Mouse (Mus musculus): ENCODE results near the gene Mfsd6. TPM values are rescaled to one million over a fixed set of nuclear protein-coding genes. Genes with fewer than 3 reads are reported as not detected.
A peak's percentile ranks its signal among the peaks of the same experiment; 100 is the strongest.
"Not testable (repeated sequence)": the region's sequence is repeated elsewhere in the genome, so short reads cannot be mapped to it uniquely, and the experiment has no call there.

Gene Mfsd6
- total RNA-seq, 1 experiment from 2014 or later: 16.4 TPM

DNA sequence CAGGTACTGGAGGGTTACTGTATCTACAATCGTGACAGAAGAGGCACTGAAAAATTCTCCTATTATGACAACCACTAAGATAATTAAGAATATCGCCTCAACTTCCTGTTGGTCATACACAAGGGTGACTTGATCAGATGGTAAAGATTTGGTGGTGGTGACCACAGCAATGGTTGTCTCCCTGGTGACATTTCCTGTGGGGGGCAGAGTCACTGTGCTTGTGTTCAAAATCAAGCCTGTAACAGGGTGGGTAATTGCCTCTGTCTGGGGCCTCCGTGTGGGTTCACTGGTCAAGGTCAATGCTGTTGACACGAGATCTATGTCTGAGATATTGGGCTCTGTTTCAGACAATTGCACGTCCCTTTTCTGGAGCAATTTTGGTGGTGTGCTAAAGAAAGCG lies 18.5 kb downstream of the Mfsd6 start:
- DNase-seq: no peak

DNA sequence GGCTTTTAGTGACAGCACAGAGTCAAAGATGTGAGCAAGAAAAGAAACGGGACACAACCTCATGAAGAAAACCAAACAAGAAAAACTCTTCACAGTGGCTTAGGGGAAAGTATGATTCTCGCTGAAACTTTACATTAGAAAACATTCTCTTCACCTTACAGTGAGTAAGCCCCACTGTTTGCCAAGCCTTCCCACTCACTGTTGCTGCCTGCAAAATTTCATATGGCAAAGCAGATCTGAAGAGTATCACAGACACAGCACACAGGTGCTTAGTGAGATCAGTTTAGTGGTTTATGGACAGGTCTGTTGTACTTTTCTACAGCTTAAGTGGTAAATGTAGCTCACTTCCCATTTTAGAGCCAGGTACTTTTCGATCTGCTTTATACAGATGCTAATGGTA lies 20.2 kb downstream of the Mfsd6 start:
- DNase-seq: no peak

DNA sequence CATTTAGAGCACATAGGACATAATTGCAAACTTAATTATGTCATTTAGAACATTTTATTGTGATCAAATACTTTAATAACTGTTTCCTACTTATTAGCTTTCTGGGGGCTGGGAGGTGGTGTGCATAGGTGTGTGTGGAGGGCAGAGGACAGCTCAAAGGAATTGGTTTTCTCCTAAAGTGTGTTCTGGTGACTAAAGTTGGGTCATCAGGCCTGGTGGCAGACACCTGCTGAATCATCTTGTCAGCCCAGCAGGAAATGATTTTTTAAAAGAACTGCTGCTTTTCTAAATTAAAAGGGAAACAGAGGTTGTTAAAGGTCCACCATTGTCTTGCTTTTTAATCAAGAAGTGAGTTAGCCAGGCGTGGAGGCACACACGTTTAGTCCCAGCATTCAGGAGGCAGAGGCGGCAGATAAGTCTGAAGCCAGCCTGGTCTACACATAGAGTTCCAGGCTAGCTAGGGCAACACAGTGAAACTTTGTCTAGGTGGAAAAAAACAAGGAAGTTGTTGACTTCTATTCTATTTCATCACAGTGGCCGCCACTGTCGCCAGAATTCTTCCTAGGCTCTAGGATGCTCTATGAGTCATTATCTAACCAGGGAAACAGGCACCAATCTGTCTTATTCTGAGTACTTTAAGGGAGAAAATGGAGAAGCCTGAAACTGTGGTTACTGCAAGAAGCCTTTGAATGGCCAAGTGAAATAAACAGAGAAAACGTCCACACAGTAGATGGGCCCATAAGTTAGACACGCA lies 24.3 kb downstream of the Mfsd6 start:
- peak; percentile 12 for DNase-seq

DNA sequence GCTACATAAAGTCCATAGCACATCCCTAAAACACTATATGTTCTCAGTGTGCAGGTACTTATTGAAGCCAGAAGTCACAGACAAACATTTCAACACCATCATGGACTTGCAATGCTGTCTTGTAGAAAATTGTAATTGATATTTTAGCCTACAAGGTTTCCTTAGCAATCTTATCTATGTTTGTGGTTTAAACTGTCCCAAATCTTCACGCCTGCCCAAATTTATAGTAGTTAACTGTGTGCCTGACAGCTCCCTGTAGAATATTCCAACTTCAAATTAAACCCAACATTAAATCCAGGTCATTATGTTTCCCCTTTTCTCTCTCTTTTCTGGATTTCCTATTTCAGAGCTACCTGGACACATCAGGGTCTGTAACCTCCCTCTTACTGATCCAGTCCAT lies 25.3 kb downstream of the Mfsd6 start:
- no peak for DNase-seq

DNA sequence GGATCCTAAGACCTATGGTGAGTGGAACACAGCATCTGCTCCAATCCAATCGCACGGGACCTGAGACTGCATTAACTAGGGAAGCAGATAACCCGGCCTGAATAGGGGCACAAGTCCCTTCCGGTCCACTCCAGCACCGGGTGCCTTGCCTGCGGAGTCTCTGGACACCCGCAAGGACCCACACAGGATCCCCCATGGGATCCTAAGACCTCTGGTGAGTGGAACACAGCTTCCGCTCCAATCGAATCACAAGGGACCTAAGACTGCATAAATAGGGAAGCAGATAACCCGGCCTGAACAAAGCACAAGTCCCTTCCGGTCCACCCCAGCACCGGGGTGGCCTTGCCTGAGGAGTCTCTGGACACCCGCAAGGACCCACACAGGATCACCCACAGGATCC lies 32.8 kb downstream of the Mfsd6 start:
- not testable (repeated sequence) for DNase-seq

DNA sequence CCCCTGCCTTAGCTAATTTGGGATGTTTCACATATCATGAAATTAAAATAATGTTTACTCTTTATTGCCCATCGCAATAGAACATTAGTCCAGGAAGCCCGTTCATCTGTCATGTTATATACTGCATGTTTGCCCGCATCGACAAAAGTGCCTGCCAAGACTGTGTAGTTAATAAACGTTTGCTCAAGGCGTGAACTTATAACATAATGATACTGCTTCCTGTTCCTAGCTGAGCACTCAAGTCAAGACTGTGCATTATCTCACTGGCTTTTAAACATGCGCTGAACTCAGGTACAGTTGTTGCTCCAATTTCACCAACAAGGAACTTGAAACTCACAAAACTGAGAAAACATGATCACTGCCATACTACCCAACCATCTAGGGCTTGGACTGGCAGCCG lies 39.6 kb downstream of the Mfsd6 start:
- no peak for DNase-seq

DNA sequence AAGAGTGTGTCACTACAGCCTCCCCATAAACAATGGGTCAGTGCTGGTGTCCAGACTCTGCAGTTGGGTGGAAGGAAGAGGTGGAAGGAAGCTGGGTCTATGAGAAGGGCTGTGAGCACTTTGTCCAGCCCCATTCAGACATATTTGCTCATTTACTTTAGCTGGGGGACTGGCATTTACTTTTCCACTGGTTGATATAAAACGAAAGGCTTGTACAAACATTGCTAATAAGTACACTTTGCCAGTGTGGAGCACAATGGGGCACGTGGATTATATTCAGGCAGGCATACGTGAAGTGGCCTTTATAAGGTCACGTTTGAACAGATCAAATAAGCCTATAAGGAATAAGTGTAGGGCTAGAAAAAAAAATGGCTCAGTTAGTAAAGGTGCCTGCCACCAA lies 43.7 kb downstream of the Mfsd6 start:
- no peak for DNase-seq

DNA sequence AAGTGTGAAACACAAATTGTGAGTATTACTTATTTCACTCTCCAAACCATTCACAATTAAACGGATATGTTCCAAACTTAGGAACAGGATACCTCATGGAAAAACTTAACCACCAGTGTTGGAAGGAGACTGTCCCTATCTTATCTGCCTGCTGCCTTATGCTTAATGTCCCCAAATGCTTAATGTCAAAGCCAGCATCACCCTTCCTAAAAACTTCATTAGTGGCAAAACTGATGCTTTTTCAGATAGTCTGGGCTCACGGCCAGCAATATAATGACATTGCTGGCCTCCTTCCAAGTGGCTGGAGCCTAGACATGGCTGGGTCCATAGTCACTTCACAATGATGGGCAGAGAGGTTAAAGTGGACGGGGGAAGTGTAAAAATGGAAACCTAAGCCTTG lies 50.6 kb downstream of the Mfsd6 start:
- DNase-seq: peak; percentile 63

DNA sequence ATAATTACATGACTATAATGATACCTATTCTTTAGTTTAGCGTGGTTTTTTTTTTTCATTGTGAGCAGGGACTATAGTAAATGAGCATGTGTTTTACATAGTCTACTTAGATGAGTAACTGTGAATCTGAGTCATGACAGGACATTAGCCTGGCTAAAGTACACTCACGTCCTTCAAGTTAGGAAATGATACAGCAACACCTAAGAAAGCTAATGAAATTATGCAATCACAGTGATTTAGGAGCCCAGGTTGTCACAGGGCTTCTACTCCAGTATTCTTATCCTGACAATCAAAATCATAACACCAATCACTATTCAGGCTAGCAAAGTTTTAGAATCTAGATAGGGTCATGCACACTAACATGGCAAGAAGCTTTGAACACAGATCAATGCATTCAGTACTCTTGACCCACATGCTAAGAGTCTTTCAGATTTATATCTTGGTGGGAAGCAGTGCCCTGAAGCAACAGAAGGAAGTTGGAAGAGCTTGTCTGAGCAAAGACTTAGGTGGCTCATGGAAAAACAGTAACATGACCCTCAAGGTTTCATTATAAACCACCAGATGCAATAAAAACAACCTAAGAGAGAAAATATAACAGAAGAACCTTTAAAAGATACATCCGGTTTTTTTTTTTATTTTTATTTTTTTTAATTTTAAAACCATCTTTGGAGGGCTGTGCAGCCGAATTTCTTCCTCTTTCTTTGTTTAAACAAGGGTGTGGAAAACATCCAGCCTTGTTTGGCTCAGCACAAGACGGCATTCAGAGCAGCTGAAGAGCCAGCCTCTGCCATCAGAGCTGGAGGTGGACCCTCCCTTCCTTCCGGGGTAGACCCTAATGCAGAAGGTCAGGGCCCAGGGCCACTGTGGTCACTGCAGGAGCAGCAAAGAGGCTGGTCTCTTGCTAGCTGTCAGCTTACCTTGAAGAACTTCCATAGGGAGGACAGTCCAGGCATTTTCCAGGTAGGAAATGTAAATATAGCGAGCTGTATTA lies 51.4 kb downstream of the Mfsd6 start:
- no peak for DNase-seq

DNA sequence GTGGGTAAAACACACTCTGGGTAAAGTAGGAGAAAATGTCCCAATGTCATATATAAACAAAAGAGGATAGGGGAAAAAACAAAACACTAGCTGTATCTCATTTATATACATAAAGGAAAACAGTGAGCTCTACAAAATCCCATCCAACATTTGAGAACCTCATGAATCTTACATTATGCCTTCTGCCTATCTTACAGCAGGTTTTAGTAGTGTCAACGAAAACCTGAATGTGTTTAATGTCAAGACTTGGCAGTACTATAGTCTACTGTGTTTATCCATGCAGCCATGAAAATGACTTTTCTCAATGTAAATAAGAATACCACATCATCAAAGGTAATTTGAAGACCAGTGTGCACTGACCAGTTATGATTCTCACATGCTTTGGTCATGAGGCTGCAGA lies 57.3 kb downstream of the Mfsd6 start:
- DNase-seq: no peak

DNA sequence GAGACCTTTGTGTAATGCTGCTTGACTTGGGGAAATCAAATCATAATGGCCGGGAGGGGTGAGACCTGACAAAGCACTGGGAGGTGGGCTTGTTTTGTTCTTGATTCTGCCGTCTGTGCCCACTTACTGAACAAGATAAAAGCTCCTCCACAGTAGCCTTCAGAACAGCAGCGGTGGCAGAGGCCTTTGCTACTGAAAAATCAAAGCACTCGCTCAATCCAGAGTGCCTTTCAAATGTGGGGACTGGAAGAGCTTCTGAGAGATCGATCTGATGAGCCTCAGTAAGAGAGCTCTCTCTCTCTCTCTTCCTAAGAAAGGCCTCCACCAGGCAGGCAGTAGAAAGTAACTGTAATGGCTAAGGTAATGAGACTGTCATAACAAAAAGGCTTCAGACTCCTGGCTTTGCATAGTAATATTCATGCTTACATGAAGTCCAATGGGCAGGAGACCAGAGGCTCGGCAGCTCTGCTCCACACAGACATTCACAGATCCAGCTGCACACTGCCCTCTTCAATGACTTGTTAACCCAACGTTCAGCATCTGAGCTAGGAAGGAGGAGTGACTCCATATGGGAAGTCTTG lies 58.4 kb downstream of the Mfsd6 start:
- DNase-seq: no peak

DNA sequence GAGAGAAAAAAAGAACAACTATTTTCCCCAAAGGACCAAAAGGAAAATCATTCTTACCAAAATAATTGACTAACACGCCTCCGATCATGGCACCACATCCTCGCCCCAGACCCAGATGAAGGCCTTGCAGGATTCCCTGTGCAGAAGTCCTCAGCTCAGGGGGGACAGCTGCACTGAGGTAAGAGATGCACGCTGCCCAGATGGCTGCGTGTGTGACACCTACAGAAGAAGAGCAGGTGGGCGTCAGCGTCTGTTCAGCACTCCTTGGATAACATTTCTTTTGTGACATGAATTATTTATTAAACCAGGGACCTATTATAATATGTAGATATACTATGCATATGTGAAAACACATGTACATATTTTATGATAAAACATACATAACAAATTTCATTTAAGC lies 64.0 kb downstream of the Mfsd6 start:
- DNase-seq: no peak

DNA sequence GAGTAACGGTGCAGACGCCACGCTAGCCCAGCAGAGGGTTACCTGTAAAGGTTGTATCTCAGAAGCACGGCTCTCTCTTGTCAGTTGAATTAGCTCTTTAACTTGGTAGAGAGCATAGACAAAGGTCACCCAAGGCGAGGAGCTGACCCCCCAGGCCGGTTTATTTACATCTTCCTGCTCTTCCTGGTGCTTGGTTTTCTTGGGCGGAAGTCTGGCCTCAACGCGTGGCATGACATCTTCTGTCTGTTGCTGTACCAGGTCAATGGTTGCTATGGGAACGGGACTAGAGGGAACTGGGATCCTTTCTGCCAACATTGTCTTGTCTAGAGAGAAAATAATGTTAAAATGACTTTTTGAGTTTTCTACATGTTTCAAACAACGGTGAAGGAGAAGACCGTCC lies 66.5 kb downstream of the Mfsd6 start:
- DNase-seq: no peak

DNA sequence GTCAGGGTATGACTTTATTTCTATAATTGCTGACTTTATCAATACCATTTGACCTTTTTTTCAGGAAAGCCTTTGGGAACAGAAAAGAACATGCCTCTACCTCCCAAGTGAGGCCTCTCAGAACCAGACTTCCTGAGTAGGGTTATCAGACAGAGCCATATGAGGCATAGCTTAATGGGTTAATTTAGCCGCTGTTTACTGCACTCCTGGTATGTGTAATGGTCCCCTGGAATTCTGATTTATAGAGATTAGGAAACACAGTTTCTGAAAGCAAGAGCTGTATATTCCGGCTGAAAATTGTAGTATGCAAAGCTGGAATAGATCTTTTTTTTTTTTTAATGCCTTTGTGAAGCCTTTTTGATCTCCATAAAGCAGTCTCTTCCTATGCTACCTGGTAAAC lies 67.0 kb downstream of the Mfsd6 start:
- no peak for DNase-seq

DNA sequence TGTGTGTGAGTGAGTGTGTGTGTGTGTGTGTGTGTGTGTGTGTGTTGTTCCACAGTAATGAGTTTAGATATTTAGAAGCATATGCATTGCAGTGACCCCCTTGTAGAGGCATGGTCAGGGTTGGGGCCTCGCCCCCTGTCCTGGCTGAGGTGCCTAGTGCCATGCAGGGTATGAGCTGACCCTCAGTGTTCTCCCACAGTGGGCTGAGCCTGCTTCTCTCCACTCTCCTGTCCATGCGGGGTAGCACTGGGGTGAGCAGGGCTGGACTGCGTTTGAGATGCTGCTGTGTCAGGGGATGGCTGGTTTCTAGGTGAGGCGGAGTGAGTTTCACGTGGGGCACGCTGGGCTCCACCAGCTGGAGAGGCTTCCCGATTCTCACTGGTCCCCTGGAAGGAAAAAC lies 69.1 kb downstream of the Mfsd6 start:
- DNase-seq: no peak

DNA sequence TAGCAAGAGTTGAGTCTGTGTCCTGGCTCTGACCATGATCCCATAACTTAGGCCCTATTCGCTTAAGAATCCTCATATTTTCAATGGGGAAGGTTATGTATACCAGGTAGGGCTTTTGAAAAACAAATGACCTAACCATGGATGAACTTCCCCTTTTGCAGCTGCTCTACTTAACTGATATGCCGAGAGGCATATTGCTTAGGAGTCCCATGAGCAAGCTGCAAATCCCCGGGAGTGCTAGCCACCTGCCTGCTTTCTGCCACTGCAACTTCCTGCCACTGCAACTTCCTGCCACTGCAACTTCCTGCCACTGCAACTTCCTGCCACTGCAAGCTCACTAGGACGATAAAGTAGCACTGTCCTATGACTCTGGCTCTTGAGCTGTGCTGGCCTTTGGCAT lies 72.1 kb downstream of the Mfsd6 start:
- peak; percentile 9 for DNase-seq

DNA sequence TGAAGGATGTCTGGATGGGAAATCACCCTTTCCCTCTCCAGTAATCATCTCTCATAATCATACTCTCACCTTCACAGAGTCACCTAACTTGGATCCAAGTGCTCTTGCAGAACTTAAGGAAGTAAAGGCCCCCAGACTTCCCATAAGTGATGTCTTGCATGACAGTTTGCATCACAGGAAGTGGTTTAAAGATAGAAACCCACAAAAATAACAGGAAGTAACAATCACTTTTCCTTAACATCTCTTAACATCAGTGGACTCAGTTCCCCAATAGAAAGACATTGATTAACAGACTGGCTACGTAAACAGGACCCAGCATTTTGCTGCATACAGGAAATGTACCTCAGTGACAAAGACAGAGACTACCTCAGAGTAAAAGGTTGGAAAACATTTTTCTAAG lies 73.9 kb downstream of the Mfsd6 start:
- no peak for DNase-seq

DNA sequence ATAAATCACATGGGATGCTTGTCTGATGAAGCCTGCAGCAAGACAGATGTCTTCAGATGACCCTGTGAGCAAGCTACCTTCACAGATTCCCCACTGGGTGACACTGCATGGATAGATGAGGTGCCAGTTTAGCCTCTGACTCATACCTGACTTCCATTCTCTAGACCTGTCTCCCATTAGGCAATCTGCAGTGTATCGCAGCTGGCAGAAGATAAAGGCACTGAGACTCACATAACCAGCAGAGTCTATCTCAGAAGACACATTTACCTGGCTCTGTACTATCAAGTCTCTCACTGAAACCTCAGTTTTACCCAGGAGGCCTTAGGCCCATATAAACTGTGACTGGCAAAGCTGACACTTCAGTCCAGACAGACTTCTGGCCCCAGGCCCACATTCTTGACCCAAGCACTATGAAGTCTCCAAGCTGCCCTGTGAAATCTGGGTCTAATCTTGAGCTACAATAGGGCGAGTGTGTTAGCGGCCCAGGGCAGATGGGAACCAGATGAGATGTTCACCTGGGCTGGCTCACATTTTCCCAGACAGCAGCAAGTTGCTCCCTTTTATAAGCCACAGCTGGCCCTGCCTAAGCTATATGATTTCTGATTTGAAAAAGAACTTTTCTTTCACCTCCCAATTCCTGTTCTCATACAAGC lies 74.5 kb downstream of the Mfsd6 start:
- peak; percentile 42 for DNase-seq

DNA sequence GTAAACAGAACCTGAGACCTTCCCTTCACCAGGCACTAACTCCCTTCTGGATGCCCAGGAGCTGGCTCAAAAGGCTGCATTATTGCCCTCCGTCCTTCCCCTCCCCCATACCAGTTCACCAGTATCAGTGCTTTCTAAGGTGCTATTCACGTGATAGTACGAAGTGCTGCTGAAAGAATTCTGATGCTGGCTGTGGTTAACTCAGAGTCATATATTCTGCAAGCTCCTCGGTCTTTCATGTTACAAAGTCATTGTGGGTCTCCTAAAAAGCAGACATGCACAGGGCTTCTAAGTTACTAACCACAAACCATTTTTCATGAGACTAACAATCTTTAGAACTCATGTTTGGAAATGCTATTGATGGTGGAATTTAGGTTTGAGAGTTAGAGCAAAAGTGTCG lies 77.2 kb downstream of the Mfsd6 start:
- DNase-seq: no peak

DNA sequence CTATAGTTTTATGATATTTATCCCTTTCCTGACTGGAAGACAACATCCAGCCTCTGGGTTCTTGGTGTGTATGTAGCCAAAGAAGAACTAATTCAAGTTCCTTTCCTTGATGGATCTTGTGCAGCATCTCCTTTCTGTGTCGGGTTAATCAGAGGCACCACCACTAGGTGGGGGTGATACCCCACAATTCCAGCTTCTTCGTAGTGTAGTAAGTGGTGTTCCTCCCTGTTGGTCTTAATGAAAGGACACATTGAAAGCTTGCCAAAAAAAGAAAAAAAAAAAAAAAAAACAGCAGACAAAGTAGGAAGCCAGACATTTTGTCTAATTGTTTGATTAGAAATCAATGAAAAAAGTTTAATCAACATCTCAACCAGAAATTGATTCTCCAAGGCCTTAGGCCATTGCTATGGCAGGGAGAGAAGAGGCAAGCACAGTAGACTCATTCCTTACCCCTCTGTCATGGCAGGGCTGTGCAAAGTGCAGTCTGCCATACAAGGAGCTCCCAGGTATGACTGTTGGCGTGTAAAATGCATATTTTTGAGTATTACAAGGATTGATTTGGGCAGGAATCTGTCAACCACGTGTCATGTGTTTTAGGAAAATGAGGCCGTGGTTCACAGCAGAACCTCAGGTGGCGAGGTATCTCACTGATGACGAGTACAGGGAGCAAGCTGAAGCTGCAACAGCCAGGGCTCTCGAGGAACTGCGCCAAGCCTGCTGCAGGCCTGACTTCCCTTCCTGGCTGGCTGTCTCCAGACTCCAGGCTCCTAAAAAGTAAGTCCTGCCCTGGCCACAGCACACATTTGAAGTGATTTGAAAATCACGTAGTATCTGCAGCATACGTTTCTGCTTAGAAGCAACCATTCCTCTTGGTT lies 78.9 kb downstream of the Mfsd6 start:
- peak; percentile 80 for DNase-seq

DNA sequence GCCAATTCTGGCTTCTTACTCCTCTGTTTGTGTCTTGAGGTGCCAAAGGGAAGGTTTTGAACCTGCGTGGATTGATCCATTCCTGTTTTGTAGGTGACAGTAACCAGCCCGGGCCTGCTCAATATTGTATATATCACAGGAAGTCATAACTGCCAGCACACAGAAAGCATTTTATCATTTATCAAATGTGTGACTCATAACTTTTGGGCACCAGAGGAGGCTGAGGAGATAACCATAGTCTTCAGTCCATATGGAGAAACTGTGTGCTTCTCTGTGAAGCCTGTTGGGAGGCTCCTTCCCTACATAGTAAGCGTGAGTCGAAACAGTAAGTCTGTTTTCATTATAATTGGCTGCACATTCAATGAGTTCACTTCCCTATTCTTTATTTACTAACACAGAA lies 86.5 kb downstream of the Mfsd6 start:
- no peak for DNase-seq

DNA sequence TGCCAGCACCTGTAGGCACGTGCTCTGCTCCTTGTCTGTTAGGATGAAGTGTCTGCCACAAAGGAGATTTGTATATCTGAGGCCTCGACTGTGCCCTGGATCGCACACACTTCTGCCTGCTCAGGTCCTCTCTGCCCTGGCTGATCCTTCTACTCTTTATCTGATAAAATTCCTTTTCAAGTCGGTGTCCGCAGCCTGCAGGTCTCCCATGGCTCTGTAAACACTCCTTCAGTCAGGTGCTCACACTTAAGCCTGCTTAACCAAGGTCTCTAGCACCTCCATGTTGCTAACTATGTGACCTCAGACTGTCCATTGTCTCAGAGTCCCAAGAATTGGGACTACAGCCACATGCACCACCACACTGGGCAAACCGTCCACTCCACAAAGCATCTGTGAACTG lies 87.0 kb downstream of the Mfsd6 start:
- DNase-seq: no peak
